Mouse (Mus musculus) forebrain, embryonic 10.5 days (tissue): ENCODE measurements around the gene Tpgs1. TPM values are rescaled to one million over a fixed set of nuclear protein-coding genes. Genes with fewer than 3 reads are reported as not detected.

ENCODE experiments used
- polyA plus RNA-seq: library from polyadenylated mRNA; unstranded; fragments of >200 nt; fragmentation: Nextera tagmentation; extraction: Ambion mirVana; gene quantifications from 2 replicates; pipeline ENCODE4 v1.2.1, GENCODE M21; 2016

The Tpgs1 gene
- polyA plus RNA-seq, 1 experiment from 2014 or later: 63.8 TPM

Other genes with a start within 250 kb of the Tpgs1 start
- gene Vmn2r83, start 200.6 kb upstream of the Tpgs1 start, polyA plus RNA-seq: not detected in 2 replicates
- gene Plpp2, start 135.6 kb upstream of the Tpgs1 start, polyA plus RNA-seq: 26.0 and 28.8 TPM in 2 replicates
- 65.0 and 73.5 TPM in 2 replicates for gene Mier2, start 114.2 kb upstream of the Tpgs1 start, polyA plus RNA-seq
- not detected in 2 replicates for gene Theg, start 82.0 kb upstream of the Tpgs1 start, polyA plus RNA-seq
- gene C2cd4c, start 55.3 kb upstream of the Tpgs1 start, polyA plus RNA-seq: not detected in 2 replicates
- 9.5 and 12.4 TPM in 2 replicates for gene Shc2, start 31.5 kb upstream of the Tpgs1 start, polyA plus RNA-seq
- not detected in 2 replicates for gene Odf3l2, start 23.6 kb upstream of the Tpgs1 start, polyA plus RNA-seq
- 0.90 and 1.5 TPM in 2 replicates for gene Madcam1, start 4.8 kb upstream of the Tpgs1 start, polyA plus RNA-seq
- 253 and 264 TPM in 2 replicates for gene Cdc34, start 12.8 kb downstream of the Tpgs1 start, polyA plus RNA-seq
- gene Gzmm, start 19.7 kb downstream of the Tpgs1 start, polyA plus RNA-seq: 0.84 and 1.0 TPM in 2 replicates
- gene Bsg, start 35.1 kb downstream of the Tpgs1 start, polyA plus RNA-seq: 598 and 623 TPM in 2 replicates
- 0.06 TPM in 1 of 2 replicates, not detected in the other for gene Hcn2, start 47.3 kb downstream of the Tpgs1 start, polyA plus RNA-seq
- gene Polrmt, start 77.2 kb downstream of the Tpgs1 start, polyA plus RNA-seq: 50.9 and 52.9 TPM in 2 replicates
- gene Fgf22, start 85.7 kb downstream of the Tpgs1 start, polyA plus RNA-seq: 0.36 and 0.64 TPM in 2 replicates
- gene Rnf126, start 97.6 kb downstream of the Tpgs1 start, polyA plus RNA-seq: 92.4 and 113 TPM in 2 replicates
- 1.1 and 1.5 TPM in 2 replicates for gene Fstl3, start 107.9 kb downstream of the Tpgs1 start, polyA plus RNA-seq
- gene Prss57, start 121.6 kb downstream of the Tpgs1 start, polyA plus RNA-seq: not detected in 2 replicates
- 114 and 119 TPM in 2 replicates for gene Palm, start 124.2 kb downstream of the Tpgs1 start, polyA plus RNA-seq
- gene Misp, start 151.6 kb downstream of the Tpgs1 start, polyA plus RNA-seq: 0.18 and 1.0 TPM in 2 replicates
- 370 and 377 TPM in 2 replicates for gene Ptbp1, start 185.1 kb downstream of the Tpgs1 start, polyA plus RNA-seq
- 8.1 TPM in 2 replicates for gene Prtn3, start 205.1 kb downstream of the Tpgs1 start, polyA plus RNA-seq
- 91.4 and 102 TPM in 2 replicates for gene Plppr3, start 205.3 kb downstream of the Tpgs1 start, polyA plus RNA-seq
- not detected in 2 replicates for gene Elane, start 216.9 kb downstream of the Tpgs1 start, polyA plus RNA-seq
- not detected in 2 replicates for gene Cfd, start 221.5 kb downstream of the Tpgs1 start, polyA plus RNA-seq
- gene Med16, start 239.6 kb downstream of the Tpgs1 start, polyA plus RNA-seq: 61.8 and 65.7 TPM in 2 replicates
- 1.9 TPM in 1 of 2 replicates, not detected in the other for gene Gm26602, start 241.5 kb downstream of the Tpgs1 start, polyA plus RNA-seq
- gene Kiss1r, start 247.6 kb downstream of the Tpgs1 start, polyA plus RNA-seq: 0.28 and 0.48 TPM in 2 replicates